Mouse (Mus musculus): Measurements from ENCODE around the gene Vmn1r21. TPM values are rescaled to one million over a fixed set of nuclear protein-coding genes. Genes with fewer than 3 reads are reported as not detected.

The Vmn1r21 gene
- total and polyA plus RNA-seq, 2 experiments from 2014 or later = not detected

DNA sequence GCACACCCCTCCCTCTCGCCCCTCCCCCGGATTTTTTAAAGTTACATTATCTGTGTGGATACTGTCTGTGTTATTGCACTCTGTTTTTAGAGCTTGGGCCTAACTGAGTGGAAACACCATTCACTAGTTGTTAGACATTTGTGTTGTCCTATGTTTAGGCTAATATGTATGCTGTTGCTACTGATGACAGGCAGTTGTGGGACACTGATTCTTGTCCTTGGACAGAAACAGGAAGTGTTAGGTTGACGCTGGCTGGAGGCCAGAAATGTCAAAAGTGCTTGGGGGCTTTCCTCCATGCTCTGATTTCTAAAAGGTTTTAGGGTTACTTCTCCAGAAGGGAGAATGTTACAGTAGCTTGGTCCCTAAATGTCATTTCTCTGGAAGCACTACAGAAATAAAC, 54.3 kb downstream of the Vmn1r21 start:
- Histone ChIP-seq H3K27ac (ENCODE audit: low read depth) (no peak overlapping the region), H3K4me1 (ENCODE audit: control insufficient read depth, insufficient read depth) (no peaks in the 10 kb centered on the region)
- no peak for ATAC-seq (ENCODE audit: insufficient read depth, low read depth)

More for the DNA sequence above, 54.3 kb downstream of the Vmn1r21 start:
- H3K4me2 ChIP-seq (ENCODE audit: low read depth, low read length) = no peak overlapping the region
- H3K36me3 ChIP-seq (replicated peaks; ENCODE audit: control insufficient read depth, insufficient read depth, low read length) = no peaks in the 10 kb centered on the region
- no peak overlapping the region for H3K9ac ChIP-seq (replicated peaks; ENCODE audit: low read depth, low read length)
- no peaks in the 10 kb centered on the region for H3K9me3 ChIP-seq (replicated peaks; ENCODE audit: control insufficient read depth, low read length)
- 27% methylated on average over 3 of the region's 3 CpGs for WGBS
- no peak overlapping the region for H3K4me3 ChIP-seq (ENCODE audit: low read depth, low read length)
- TF ChIP-seq EP300 (IDR thresholded peaks at IDR 0.05; ENCODE audit: low read depth) (no peak), CTCF (IDR thresholded peaks at IDR 0.05; ENCODE audit: low read depth) (no peak)
- peak; percentile 7 for DNase-seq (ENCODE audit: low spot score)
- H3K27me3 ChIP-seq (ENCODE audit: control insufficient read depth, insufficient read depth, low read length) = no peaks in the 10 kb centered on the region

Other genes with a start within 250 kb of the Vmn1r21 start
- gene Pyurf, start 158.3 kb downstream of the Vmn1r21 start, total RNA-seq (2014; rRNA removed; ENCODE audit: low replicate concordance) = 44.3 and 44.5 TPM in 2 replicates
- 34.5 and 38.9 TPM in 2 replicates for gene Pyurf, start 158.3 kb downstream of the Vmn1r21 start, polyA plus RNA-seq (2015; fragmentation: Nextera tagmentation; extraction: Ambion mirVana)
- 15.0 and 26.9 TPM in 2 replicates for gene Lancl2, start 147.8 kb downstream of the Vmn1r21 start, total RNA-seq (2014; rRNA removed; ENCODE audit: low replicate concordance)
- gene Lancl2, start 147.8 kb downstream of the Vmn1r21 start, polyA plus RNA-seq (2015; fragmentation: Nextera tagmentation; extraction: Ambion mirVana) = 10.7 and 12.1 TPM in 2 replicates
- gene Vopp1, start 25.2 kb downstream of the Vmn1r21 start, total RNA-seq (2014; rRNA removed; ENCODE audit: low replicate concordance) = 20.3 and 21.8 TPM in 2 replicates
- 16.2 and 17.6 TPM in 2 replicates for gene Vopp1, start 25.2 kb downstream of the Vmn1r21 start, polyA plus RNA-seq (2015; fragmentation: Nextera tagmentation; extraction: Ambion mirVana)
- gene Vmn1r22, start 57.7 kb upstream of the Vmn1r21 start, total RNA-seq (2014; rRNA removed; ENCODE audit: low replicate concordance) = not detected in 2 replicates
- gene Vmn1r22, start 57.7 kb upstream of the Vmn1r21 start, polyA plus RNA-seq (2015; fragmentation: Nextera tagmentation; extraction: Ambion mirVana) = not detected in 2 replicates
- gene Vmn1r23, start 76.5 kb upstream of the Vmn1r21 start, total RNA-seq (2014; rRNA removed; ENCODE audit: low replicate concordance) = not detected in 2 replicates
- not detected in 2 replicates for gene Vmn1r23, start 76.5 kb upstream of the Vmn1r21 start, polyA plus RNA-seq (2015; fragmentation: Nextera tagmentation; extraction: Ambion mirVana)
- gene Vmn1r24, start 111.2 kb upstream of the Vmn1r21 start, total RNA-seq (2014; rRNA removed; ENCODE audit: low replicate concordance) = not detected in 2 replicates
- gene Vmn1r24, start 111.2 kb upstream of the Vmn1r21 start, polyA plus RNA-seq (2015; fragmentation: Nextera tagmentation; extraction: Ambion mirVana) = not detected in 2 replicates
- gene Vmn1r25, start 130.5 kb upstream of the Vmn1r21 start, total RNA-seq (2014; rRNA removed; ENCODE audit: low replicate concordance) = not detected in 2 replicates
- gene Vmn1r25, start 130.5 kb upstream of the Vmn1r21 start, polyA plus RNA-seq (2015; fragmentation: Nextera tagmentation; extraction: Ambion mirVana) = not detected in 2 replicates
- not detected in 2 replicates for gene Vmn1r26, start 164.8 kb upstream of the Vmn1r21 start, total RNA-seq (2014; rRNA removed; ENCODE audit: low replicate concordance)
- gene Vmn1r26, start 164.8 kb upstream of the Vmn1r21 start, polyA plus RNA-seq (2015; fragmentation: Nextera tagmentation; extraction: Ambion mirVana) = not detected in 2 replicates

Data from heart, postnatal 0 days (tissue).